Mouse (Mus musculus) neural tube, embryonic 11.5 days (tissue): ENCODE measurements around the gene Zbtb8os. TPM values are rescaled to one million over a fixed set of nuclear protein-coding genes. Genes with fewer than 3 reads are reported as not detected.
"Not testable (repeated sequence)": the region's sequence is repeated elsewhere in the genome, so short reads cannot be mapped to it uniquely, and the experiment has no call there.

Experiments used
- ATAC-seq: fragments of 200-750 bp; cut with Nextera tagmentation; 2 replicates; pipeline ENCODE4 v1.8.0; 2017; ENCODE audit warnings: moderate number of reproducible peaks, mild to moderate bottlenecking, moderate TSS enrichment, moderate library complexity; ENCODE audit not compliant: insufficient read depth, low FRiP score, low TSS enrichment
- DNase-seq: peaks from one replicate; pipeline ENCODE4 v3.0.0-alpha.2; 2015; ENCODE audit warnings: low spot score
- H3K27ac ChIP-seq: fragments of 300-500 bp; sonication (generic); 2 replicates; pipeline ENCODE4 v1.5.1; 2014; ENCODE audit warnings: low read depth, mild to moderate bottlenecking, low read length
- H3K27me3 ChIP-seq: fragments of 300-500 bp; sonication (generic); 2 replicates; pipeline ENCODE4 v1.6.1; 2014; ENCODE audit warnings: mild to moderate bottlenecking, low read length, mixed read lengths; ENCODE audit not compliant: control insufficient read depth, insufficient read depth
- H3K36me3 ChIP-seq: fragments of 300-500 bp; sonication (generic); 2 replicates; pipeline ENCODE4 v1.6.1; 2014; ENCODE audit warnings: mild to moderate bottlenecking, low read length, moderate library complexity, mixed read lengths; ENCODE audit not compliant: control insufficient read depth, insufficient read depth
- H3K4me1 ChIP-seq: fragments of 300-500 bp; sonication (generic); 2 replicates; pipeline ENCODE4 v1.6.1; 2014; ENCODE audit warnings: low read length, mixed read lengths; ENCODE audit not compliant: control insufficient read depth, insufficient read depth
- H3K4me2 ChIP-seq: fragments of 300-500 bp; sonication (generic); 2 replicates; pipeline ENCODE4 v1.6.1; 2014; ENCODE audit warnings: low read depth, mild to moderate bottlenecking, moderate library complexity
- H3K4me3 ChIP-seq: fragments of 300-500 bp; sonication (generic); 2 replicates; pipeline ENCODE4 v1.5.1; 2014; ENCODE audit warnings: low read depth, low read length
- H3K9ac ChIP-seq: fragments of 300-500 bp; sonication (generic); 2 replicates; pipeline ENCODE4 v1.6.1; 2014; ENCODE audit warnings: mild to moderate bottlenecking, low read length
- H3K9me3 ChIP-seq: fragments of 300-500 bp; sonication (generic); 2 replicates; pipeline ENCODE4 v1.6.1; 2016; ENCODE audit warnings: low read length; ENCODE audit not compliant: control insufficient read depth
- WGBS: fragments of 180-500 bp; shearing (Covaris S2); extraction: QIAGEN DNeasy Blood & Tissue Kit; methylation state at CpG from one replicate; pipeline ENCODE4 v1.1.7; 2014; 5-methylcytosine and 5-hydroxymethylcytosine counted together
- polyA plus RNA-seq: library from polyadenylated mRNA; unstranded; fragments of >200 nt; fragmentation: Nextera tagmentation; extraction: Ambion mirVana; gene quantifications from 2 replicates; pipeline ENCODE4 v1.2.1, GENCODE M21; 2014

Zbtb8os gene
- polyA plus RNA-seq, 1 experiment from 2014 or later: 42.4 TPM

DNA sequence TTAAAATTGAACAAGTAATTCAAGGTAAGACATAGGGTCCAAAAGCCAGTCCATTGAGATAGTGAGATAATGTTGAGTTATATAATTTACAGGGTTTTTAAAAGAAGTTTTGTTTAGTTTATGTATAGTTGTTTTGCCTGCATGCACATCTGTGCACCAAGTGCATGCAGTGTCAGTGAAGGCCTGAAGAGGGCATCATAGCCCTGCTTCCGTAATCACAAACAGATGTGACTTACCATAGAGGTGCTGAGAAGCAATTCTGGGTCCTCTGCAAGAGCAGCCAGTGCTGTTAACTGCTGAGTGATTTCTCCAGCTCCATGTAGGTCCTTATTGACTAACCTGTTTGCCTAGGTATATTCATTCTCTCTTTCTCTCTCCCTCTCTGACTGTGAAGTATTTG lies 6.4 kb downstream of the Zbtb8os start:
- Histone ChIP-seq H3K36me3 (peaks cover 10% of the 10 kb centered on the region), H3K9me3 (no peaks in the 10 kb centered on the region), H3K27ac (no peak overlapping the region), H3K4me2 (no peak overlapping the region), H3K9ac (no peak overlapping the region), H3K4me3 (no peak overlapping the region), H3K27me3 (no peaks in the 10 kb centered on the region), H3K4me1 (no peaks in the 10 kb centered on the region)
- 94% methylated on average over 1 of the region's 1 CpGs for WGBS
- ATAC-seq (no peak), DNase-seq (no peak)

DNA sequence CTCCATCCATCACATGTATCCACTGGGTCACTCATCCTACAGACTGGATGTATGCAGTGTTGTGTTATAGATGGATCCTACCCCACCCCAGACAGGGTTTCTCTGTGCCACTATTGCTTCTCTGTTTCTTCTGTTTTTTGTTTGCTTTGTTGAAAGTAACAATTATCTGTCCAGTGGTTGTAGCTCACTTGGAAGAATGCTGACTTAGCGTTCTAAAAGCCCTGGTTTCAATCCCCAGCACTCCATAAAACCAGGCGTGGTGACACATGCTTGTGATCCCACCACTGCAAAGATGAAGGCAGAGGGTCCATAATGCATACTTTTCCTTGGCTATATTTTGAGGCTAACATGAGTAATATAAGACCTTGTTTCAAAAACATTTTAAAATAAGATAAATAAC lies 7.2 kb downstream of the Zbtb8os start:
- DNase-seq (no peak), ATAC-seq (no peak)
- no peaks in the 10 kb centered on the region for H3K27me3 ChIP-seq
- H3K4me3 ChIP-seq: no peak overlapping the region
- no peak overlapping the region for H3K4me2 ChIP-seq
- 95% methylated on average over 2 of the region's 2 CpGs for WGBS
- H3K9ac ChIP-seq: no peak overlapping the region
- no peaks in the 10 kb centered on the region for H3K4me1 ChIP-seq
- H3K27ac ChIP-seq: no peak overlapping the region
- H3K36me3 ChIP-seq: peaks cover 10% of the 10 kb centered on the region
- H3K9me3 ChIP-seq: no peaks in the 10 kb centered on the region

DNA sequence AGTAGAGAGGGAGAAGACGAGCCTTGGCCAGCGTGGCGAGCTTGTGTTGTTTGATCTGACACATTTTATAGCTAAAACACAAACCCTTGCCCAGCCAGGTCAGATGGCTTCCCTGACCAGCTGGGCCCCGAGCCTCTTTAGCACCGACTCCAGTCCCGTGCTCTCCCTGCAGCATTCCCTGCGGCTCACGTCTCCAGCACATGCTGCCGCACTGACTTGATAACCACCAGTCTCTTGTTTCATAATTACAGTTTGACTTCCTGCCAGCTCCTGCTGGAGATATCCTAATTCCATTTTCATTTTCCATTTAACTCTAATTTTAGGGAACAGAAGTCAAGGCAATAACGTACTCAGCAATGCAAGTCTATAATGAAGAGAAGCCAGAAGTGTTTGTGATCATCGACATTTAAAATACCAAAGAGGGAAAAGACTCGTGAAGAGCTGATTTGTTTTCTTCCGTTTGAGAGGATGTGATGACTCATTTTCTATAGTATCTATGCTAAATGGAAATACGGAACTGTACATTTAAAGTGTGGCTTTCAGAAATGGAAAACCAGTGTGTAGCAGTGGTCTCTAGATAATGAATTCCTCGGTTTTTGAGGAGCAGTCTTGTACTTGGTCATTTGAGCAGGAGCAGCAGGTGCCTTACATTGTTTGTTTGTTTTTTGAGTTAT lies 11.1 kb downstream of the Zbtb8os start:
- Histone ChIP-seq H3K9ac (no peak overlapping the region), H3K4me3 (no peak overlapping the region), H3K27ac (no peak overlapping the region), H3K9me3 (no peaks in the 10 kb centered on the region), H3K27me3 (no peaks in the 10 kb centered on the region), H3K4me2 (no peak overlapping the region), H3K36me3 (peaks cover 10% of the 10 kb centered on the region), H3K4me1 (no peaks in the 10 kb centered on the region)
- ATAC-seq (no peak), DNase-seq (no peak)
- 89% methylated on average over 15 of the region's 15 CpGs for WGBS

DNA sequence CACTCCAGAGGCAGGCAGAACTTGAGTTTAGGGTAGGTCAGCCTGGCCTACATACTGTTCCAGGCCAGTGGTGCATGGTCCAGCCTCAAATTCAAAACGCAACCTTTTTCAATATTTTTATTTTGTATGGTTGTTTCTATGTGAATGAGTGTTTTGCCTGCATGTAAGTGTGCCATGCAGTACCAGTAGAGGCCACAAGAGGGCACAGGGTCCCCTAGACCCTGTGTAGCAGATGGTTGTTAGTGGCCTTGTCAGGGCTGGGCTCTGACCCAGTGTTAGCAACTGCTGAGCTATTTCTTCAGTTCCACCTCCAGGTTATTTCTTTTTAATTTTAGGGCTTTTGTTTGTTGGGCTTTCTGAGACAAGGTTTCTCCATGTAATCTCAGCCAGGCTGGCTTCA lies 15.1 kb downstream of the Zbtb8os start:
- Histone ChIP-seq H3K4me2 (no peak overlapping the region), H3K27me3 (no peaks in the 10 kb centered on the region), H3K4me1 (no peaks in the 10 kb centered on the region), H3K27ac (no peak overlapping the region), H3K4me3 (no peak overlapping the region), H3K36me3 (peaks cover 2% of the 10 kb centered on the region; the same call in 1 of the 2 replicates), H3K9ac (no peak overlapping the region), H3K9me3 (no peaks in the 10 kb centered on the region)
- ATAC-seq (peak; percentile 38; the same call in 1 of the 2 replicates), DNase-seq (peak; percentile 82)
- 18% methylated on average over 1 of the region's 1 CpGs for WGBS

DNA sequence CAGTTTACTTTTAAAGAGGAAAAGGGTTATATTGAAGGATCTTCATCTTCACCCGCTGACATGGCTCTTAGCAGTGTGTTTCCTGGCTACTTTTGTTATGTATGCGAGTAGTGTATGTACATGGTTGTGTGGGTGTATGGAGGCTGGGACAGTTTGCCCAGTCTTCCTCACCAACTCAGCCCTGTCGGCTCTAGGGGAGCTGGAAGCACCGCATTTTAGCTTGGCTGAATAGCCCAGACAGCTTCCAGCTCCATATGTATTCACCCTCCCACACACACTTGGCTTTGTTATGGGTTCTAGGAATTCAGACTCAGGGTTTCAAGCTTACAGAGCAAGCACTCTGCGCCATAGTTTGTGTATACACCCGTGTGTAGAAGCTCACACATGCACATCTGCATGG lies 15.6 kb downstream of the Zbtb8os start:
- H3K9ac ChIP-seq: no peak overlapping the region
- no peak overlapping the region for H3K4me2 ChIP-seq
- H3K36me3 ChIP-seq: peaks cover 2% of the 10 kb centered on the region

DNA sequence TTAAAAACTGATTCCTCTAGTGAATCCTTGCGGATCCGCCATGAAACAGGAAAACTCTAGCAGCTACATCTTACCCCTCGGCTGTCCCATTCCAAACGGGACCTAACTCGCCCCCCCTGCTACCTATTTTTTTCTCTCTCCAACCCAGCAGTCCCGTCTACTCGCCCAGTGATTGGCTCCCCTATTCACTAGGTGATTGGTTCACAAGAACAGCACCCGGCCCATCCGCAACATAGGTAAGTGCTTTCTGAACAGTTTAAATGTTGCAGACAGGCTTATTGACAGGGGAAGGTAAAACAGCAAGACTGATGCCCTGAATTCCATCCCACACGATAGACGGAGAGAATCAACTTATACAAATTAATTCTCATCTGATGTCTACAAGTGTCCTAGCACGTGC lies 17.7 kb downstream of the Zbtb8os start:
- H3K36me3 ChIP-seq: peaks cover 2% of the 10 kb centered on the region; the same call in 1 of the 2 replicates
- no peak overlapping the region for H3K4me2 ChIP-seq
- no peak overlapping the region for H3K4me3 ChIP-seq
- H3K9me3 ChIP-seq: no peaks in the 10 kb centered on the region
- no peak overlapping the region for H3K9ac ChIP-seq
- DNase-seq: no peak
- no peaks in the 10 kb centered on the region for H3K27me3 ChIP-seq
- H3K4me1 ChIP-seq: no peaks in the 10 kb centered on the region
- ATAC-seq: no peak
- H3K27ac ChIP-seq: no peak overlapping the region
- WGBS: 89% methylated on average over 12 of the region's 12 CpGs

More for the DNA sequence above, 15.6 kb downstream of the Zbtb8os start:
- H3K9me3 ChIP-seq: no peaks in the 10 kb centered on the region
- no peak overlapping the region for H3K27ac ChIP-seq
- no peaks in the 10 kb centered on the region for H3K4me1 ChIP-seq
- no peak for DNase-seq
- H3K27me3 ChIP-seq: no peaks in the 10 kb centered on the region
- H3K4me3 ChIP-seq: no peak overlapping the region
- 77% methylated on average over 6 of the region's 6 CpGs for WGBS
- ATAC-seq: no peak

DNA sequence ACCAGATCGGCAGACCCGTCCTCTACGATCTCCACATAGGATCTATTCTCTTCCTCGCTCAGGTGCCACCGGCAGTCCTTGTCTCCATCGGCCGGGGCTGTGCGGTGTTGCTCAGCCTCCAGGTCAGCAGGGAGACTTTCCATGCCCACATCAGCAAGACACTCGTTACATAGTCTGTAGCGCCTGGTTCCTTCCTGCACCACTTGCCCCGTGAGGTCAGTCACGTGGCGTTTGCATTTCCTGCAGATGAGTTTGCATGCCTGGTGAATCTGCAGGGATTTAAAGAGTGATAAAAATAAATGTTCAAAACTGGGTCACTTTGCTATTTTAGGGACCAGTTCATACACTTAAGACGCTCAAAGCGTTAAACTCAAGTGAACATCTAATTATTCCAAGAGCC lies 18.7 kb downstream of the Zbtb8os start:
- Histone ChIP-seq H3K4me3 (no peak overlapping the region), H3K9ac (no peak overlapping the region), H3K27me3 (no peaks in the 10 kb centered on the region), H3K27ac (no peak overlapping the region), H3K4me1 (no peaks in the 10 kb centered on the region), H3K9me3 (no peaks in the 10 kb centered on the region), H3K4me2 (no peak overlapping the region), H3K36me3 (peaks cover 2% of the 10 kb centered on the region; the same call in 1 of the 2 replicates)
- DNase-seq (no peak), ATAC-seq (no peak)
- 88% methylated on average over 15 of the region's 15 CpGs for whole genome bisulfite sequencing

DNA sequence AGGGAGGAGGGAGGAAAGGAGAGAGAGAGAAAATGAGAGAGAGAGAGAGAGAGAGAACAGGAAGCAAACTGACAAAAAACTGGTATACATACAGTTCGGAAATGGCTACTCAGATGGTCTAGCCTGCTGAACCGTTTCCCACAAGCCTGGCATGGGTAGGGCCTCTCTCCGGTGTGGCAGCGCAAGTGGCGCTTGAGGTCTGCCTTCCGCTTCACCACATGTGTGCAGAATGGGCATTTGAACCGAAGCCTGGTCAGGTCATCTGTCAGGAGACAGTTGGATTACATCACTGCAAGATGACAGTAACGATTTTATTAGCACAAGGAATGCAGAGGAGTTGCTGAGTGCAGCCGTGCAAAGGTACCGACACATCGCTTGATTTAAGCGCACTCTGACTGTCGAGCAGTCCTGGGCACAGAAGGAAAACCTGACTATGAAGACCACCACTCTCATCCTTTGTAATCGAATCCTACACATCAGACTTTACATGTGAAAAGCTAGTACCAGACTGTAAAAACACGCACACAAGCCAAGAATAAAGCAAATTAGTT lies 22.2 kb downstream of the Zbtb8os start:
- H3K4me3 ChIP-seq: no peak overlapping the region
- no peak overlapping the region for H3K9ac ChIP-seq
- H3K4me2 ChIP-seq: no peak overlapping the region
- peaks cover 2% of the 10 kb centered on the region; the same call in 1 of the 2 replicates for H3K36me3 ChIP-seq
- H3K27me3 ChIP-seq: no peaks in the 10 kb centered on the region
- no peaks in the 10 kb centered on the region for H3K4me1 ChIP-seq
- no peaks in the 10 kb centered on the region for H3K9me3 ChIP-seq
- 84% methylated on average over 15 of the region's 15 CpGs for WGBS
- DNase-seq (no peak), ATAC-seq (no peak)
- H3K27ac ChIP-seq: no peak overlapping the region

DNA sequence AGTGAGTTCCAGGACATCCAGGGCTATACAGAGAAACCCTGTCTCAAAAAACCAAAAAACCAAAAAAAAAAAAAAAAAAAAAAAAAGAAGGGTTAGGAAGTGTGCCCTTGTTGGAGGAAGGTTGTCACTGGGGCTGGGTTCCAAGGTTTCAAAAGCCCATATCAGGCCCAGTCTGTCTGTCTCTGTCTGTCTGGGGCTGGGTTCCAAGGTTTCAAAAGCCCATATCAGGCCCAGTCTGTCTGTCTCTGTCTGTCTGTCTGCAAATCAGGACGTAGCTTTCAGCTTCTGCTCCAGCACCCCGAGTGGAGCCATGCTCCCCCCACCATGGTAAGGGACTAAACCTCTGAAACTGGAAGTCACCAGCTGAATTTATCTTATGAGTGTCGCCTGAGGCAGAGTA lies 26.7 kb downstream of the Zbtb8os start:
- not testable (repeated sequence) for H3K9ac ChIP-seq, H3K4me1 ChIP-seq, DNase-seq, H3K9me3 ChIP-seq, H3K4me2 ChIP-seq, H3K36me3 ChIP-seq, H3K27me3 ChIP-seq, ATAC-seq, H3K4me3 ChIP-seq, H3K27ac ChIP-seq
- WGBS: 88% methylated on average over 3 of the region's 3 CpGs
